Mouse (Mus musculus) common myeloid progenitor, adult 5-6 weeks (primary cell): ENCODE measurements at regions not wholly inside any gene's neighbourhood (a gene's known extent, or its start where the extent isn't known, plus 50 kb on each side); places are given as distances from the start of the nearest gene placed in this dataset.

Experiments used
- ATAC-seq: replicated peaks from 2 replicates; pipeline ENCODE4 v1.8.0; 2016; ENCODE audit warnings: low read depth, mild to moderate bottlenecking, moderate TSS enrichment, inconsistent platforms; ENCODE audit not compliant: poor library complexity, severe bottlenecking

DNA sequence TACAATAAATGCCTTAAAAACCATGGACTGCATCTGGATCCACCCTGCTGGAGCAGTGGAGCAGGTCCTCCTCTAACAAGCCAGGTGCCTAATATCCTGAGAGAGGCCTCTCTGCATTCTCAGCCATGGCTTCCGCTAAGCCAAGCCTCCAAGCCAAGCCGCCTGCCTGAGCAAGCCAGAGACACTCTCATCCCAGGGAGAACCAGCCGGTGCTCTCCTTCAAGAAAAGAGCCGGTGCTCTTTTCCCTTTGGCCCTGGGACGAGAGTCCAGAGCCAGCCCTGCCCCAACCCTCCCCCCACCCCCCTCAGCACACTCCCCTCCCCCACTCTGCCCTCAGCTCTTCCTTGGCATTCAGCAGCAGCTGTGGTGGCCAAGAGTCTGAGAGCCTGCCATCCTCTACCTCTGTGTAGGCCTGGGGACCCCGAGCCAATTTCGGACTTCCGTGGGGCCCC, 56.3 kb upstream of the Cep85l start:
- ATAC-seq, result no peak

- peak; percentile 67 for ATAC-seq
Measured at GRCm38 (mm10) chr10:53435181-53435874, 55.6 kb upstream of the Cep85l start.

DNA sequence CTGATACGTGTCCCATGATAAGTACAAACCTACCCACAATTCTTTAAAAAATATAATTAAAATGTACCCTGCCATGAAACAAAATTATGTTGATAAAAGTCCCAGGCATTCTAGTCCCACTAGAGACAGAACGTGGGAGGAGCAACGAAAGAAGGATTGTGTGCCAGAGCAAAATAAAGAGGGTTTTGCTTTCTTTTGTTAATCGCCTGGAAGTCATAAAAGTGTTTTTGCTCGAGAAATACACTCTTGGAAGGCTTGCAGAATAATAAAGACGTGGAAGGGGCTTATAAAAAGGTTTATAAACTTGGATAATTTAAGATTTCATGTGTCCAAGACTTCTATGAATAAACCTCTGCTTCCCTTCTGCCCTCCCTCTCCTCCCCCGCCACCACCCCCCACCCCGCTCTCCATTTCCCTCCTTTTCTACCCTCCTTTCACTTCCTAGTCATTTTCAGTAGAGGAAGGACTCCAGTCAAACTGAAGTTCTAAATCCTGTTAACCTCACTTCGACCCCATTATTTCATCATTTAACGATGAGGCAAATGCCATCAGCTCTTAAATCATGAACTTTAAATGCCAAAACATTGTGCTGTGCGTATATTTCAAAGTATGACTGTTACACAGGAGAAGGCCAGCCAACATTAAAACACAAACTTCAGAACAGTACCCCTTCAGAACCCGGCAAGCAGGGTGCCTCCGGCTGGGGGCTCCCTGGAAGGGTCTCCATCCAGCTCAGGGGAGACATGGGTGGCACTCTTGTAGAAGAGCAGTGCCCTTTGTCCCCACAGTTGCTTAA, 54.8 kb upstream of the Cep85l start:
- peak; percentile 48 for ATAC-seq

- no peak for ATAC-seq
Measured at GRCm38 (mm10) chr10:53432794-53433193, 53.0 kb upstream of the Cep85l start.

- no peak for ATAC-seq
Measured at GRCm38 (mm10) chr10:53429539-53430344, 50.0 kb upstream of the Cep85l start.
